Comparison of ENCODE assay signal across 9 mouse cellular contexts in the genomic region with DNA sequence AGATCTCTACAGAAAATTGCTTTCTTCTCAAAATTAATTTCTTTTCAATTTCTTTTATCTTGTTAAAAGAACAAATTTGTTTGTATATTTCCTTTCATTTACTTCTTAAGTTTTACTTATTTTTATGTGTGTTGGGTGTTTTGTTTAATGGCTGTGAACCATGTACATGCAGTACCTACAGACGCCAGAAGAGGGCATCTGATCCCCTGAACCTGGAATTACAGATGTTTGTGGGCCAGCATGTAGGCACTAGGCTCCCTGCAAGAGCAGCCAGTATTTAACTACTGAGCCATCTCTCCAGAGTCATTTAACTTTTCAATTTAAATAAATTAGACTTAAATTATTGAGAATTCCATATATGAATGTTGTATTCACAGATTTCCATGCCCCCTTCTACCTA.
A peak's percentile ranks its signal among the peaks of the same experiment; 100 is the strongest.
DNase-seq lines count a peak whose midpoint lies in the region; ATAC-seq and TF ChIP-seq lines count a peak whose summit lies in the region.
"Had no signal": no experiment of that assay in that cellular context is flagged by ENCODE, and none has a peak within 500 bp of the region (broad histone marks: within the 10 kb centered on the region; RNA-seq: fewer than 3 reads in every experiment).

No protein-coding gene starts in this region.

- no peak for TF ChIP-seq POLR2A in MEL (IDR thresholded peaks at IDR 0.05; ENCODE audit: control insufficient read depth in 1 of 2, insufficient read depth in 1 of 2, low read depth in 1 of 2, low read length in 2 of 2, poor library complexity in 1 of 2)

- H3K36me3 ChIP-seq in C2C12 (ENCODE audit: control insufficient read depth, insufficient read depth) (no peaks in the 10 kb centered on the region), MEL (ENCODE audit: control insufficient read depth in 1 of 2, insufficient read depth in 2 of 2, low read length in 2 of 2) (no peaks in the 10 kb centered on the region)
- H3K36me3 ChIP-seq in midbrain, embryonic 15.5 days (replicated peaks) = no peaks in the 10 kb centered on the region
- H3K36me3 ChIP-seq: heart, embryonic 13.5 days had no signal

- no peaks in the 10 kb centered on the region for H3K9me3 ChIP-seq in MEL (replicated peaks; ENCODE audit: insufficient read depth, low read length)
- no peaks in the 10 kb centered on the region for H3K9me3 ChIP-seq in midbrain, embryonic 15.5 days
- H3K9me3 ChIP-seq: heart, embryonic 13.5 days had no signal

- DNase-seq in layer of hippocampus, adult 11-12 months (ENCODE audit: low spot score) = peak; percentile 56
- DNase-seq in layer of hippocampus, postnatal 14 days (ENCODE audit: low spot score in 2 of 2) = no peak
- peak; percentile 43 for DNase-seq in MEL (ENCODE audit: low read depth, low spot score)
- DNase-seq in cerebellum, postnatal 14 days = peak; percentile 42 to 46
- DNase-seq in kidney, postnatal 10 days = peak; percentile 51
- peak; percentile 31 for DNase-seq in right cerebral cortex, postnatal 14 days

- no peaks in the 10 kb centered on the region for H3K4me1 ChIP-seq in MEL (ENCODE audit: control insufficient read depth in 1 of 2, insufficient read depth in 2 of 2, low read length in 2 of 2)
- 0 out of 2 replicates have a peak, but pooled peaks cover 5% of the 10 kb centered on the region for H3K4me1 ChIP-seq in midbrain, embryonic 15.5 days
- H3K4me1 ChIP-seq: heart, embryonic 13.5 days had no signal

- TF ChIP-seq RAD21 in MEL (IDR thresholded peaks at IDR 0.05; ENCODE audit: low read depth, low read length) = peak; percentile 37

- no peak for TF ChIP-seq EP300 in MEL (IDR thresholded peaks at IDR 0.05; ENCODE audit: low read depth in 1 of 2, low read length in 2 of 2)

- H3K27me3 ChIP-seq in C2C12 (ENCODE audit: control insufficient read depth, insufficient read depth, insufficient read length) (no peaks in the 10 kb centered on the region), MEL (ENCODE audit: control insufficient read depth in 1 of 2, insufficient read depth in 2 of 2, low read length in 2 of 2) (no peaks in the 10 kb centered on the region)
- H3K27me3 ChIP-seq in midbrain, embryonic 15.5 days (replicated peaks) = no peaks in the 10 kb centered on the region
- H3K27me3 ChIP-seq: heart, embryonic 13.5 days had no signal

- WGBS in midbrain, embryonic 15.5 days = 0% methylated on average over 1 of the region's 1 CpGs

- H3K4me2 ChIP-seq in midbrain, embryonic 15.5 days = no peak overlapping the region
- H3K4me2 ChIP-seq: heart, embryonic 13.5 days had no signal

- ATAC-seq in midbrain, embryonic 15.5 days (replicated peaks) = no peak

- TF ChIP-seq CTCF in C2C12 (IDR thresholded peaks at IDR 0.05; ENCODE audit: control insufficient read depth, insufficient read depth, insufficient read length) = peak; percentile 10
- peak; percentile 48 to 54 (median 50) for TF ChIP-seq CTCF in MEL (IDR thresholded peaks at IDR 0.05 in 2 of 3, conservative IDR thresholded peaks at IDR 0.05 in 1 of 3; ENCODE audit: control insufficient read depth in 1 of 3, insufficient read depth in 1 of 3, low read depth in 2 of 3, low read length in 3 of 3, poor library complexity in 1 of 3, severe bottlenecking in 1 of 3)

- H3K79me2 ChIP-seq in C2C12 (ENCODE audit: control insufficient read depth, insufficient read depth) = no peaks in the 10 kb centered on the region
- H3K79me2 ChIP-seq in MEL (ENCODE audit: control insufficient read depth, insufficient read depth, low read length, poor library complexity) = no peaks in the 10 kb centered on the region

- no peak overlapping the region for H3K9ac ChIP-seq in MEL (ENCODE audit: control insufficient read depth, low read depth, low read length, poor library complexity, severe bottlenecking)
- H3K9ac ChIP-seq in midbrain, embryonic 15.5 days = no peak overlapping the region
- H3K9ac ChIP-seq: heart, embryonic 13.5 days had no signal

- H3K4me3 ChIP-seq in C2C12 (ENCODE audit: insufficient read depth, poor library complexity, severe bottlenecking) (no peak overlapping the region), MEL (ENCODE audit: control insufficient read depth in 1 of 2, insufficient read depth in 1 of 2, low read depth in 2 of 2, low read length in 2 of 2) (no peak overlapping the region)
- H3K4me3 ChIP-seq in midbrain, embryonic 15.5 days = no peak overlapping the region
- H3K4me3 ChIP-seq: heart, embryonic 13.5 days had no signal

- H3K27ac ChIP-seq in MEL (ENCODE audit: control insufficient read depth, low read depth, low read length) = no peak overlapping the region
- no peak overlapping the region for H3K27ac ChIP-seq in midbrain, embryonic 15.5 days
- H3K27ac ChIP-seq: heart, embryonic 13.5 days had no signal

- H3ac ChIP-seq in C2C12 (ENCODE audit: control insufficient read depth, insufficient read length, low read depth) = no peak overlapping the region

- no peaks in the 10 kb centered on the region for H3K79me3 ChIP-seq in C2C12 (ENCODE audit: low read depth)

TF ChIP-seq in C2C12, 6 proteins besides CTCF, POLR2A, EP300 and RAD21:
- TF ChIP-seq MYOG (IDR thresholded peaks at IDR 0.05; ENCODE audit: control insufficient read depth, extremely low read depth, insufficient read length) = no peak
- no peak for TF ChIP-seq MAX (IDR thresholded peaks at IDR 0.05)
- no peak for TF ChIP-seq FOSL1 (IDR thresholded peaks at IDR 0.05; ENCODE audit: insufficient read depth, low read length, poor library complexity, severe bottlenecking)
- no peak for TF ChIP-seq CEBPB (IDR thresholded peaks at IDR 0.05; ENCODE audit: low read depth)
- TF ChIP-seq MYOD1 (IDR thresholded peaks at IDR 0.05; ENCODE audit: control insufficient read depth, insufficient read length, low read depth) = no peak
- no peak for TF ChIP-seq USF1 (IDR thresholded peaks at IDR 0.05; ENCODE audit: low read depth)
TF ChIP-seq in C2C12: peak in this region for 0.

TF ChIP-seq in MEL, 35 proteins besides CTCF, POLR2A, EP300 and RAD21:
- TF ChIP-seq ZC3H11A (IDR thresholded peaks at IDR 0.05; ENCODE audit: low read depth, low read length) (peak; percentile 29; the same call in 1 of the 2 replicates), MXI1 (IDR thresholded peaks at IDR 0.05; ENCODE audit: low read depth, low read length) (no peak), SMC3 (IDR thresholded peaks at IDR 0.05; ENCODE audit: low read depth, low read length) (peak; percentile 62)

Comparison
In these comparisons a context has a peak if more than half of its experiments do, and no peak if none do; other contexts are left out.
1. DNase-seq: peak in layer of hippocampus, adult 11-12 months (single experiment), MEL (single experiment), cerebellum, postnatal 14 days (2 of 2), kidney, postnatal 10 days (single experiment) and right cerebral cortex, postnatal 14 days (single experiment); none in layer of hippocampus, postnatal 14 days (0 of 2).